Mouse (Mus musculus) hindbrain, postnatal 0 days (tissue): Measurements from ENCODE around the gene Fermt1. TPM values are rescaled to one million over a fixed set of nuclear protein-coding genes. Genes with fewer than 3 reads are reported as not detected.
A peak's percentile ranks its signal among the peaks of the same experiment; 100 is the strongest.

ENCODE experiments used
- ATAC-seq: fragments of 200-750 bp; cut with Nextera tagmentation; 2 replicates; pipeline ENCODE4 v1.8.0; 2017; ENCODE audit warnings: mild to moderate bottlenecking, moderate TSS enrichment, moderate library complexity
- DNase-seq: peaks from one replicate; pipeline ENCODE4 v3.0.0-alpha.2; 2015; ENCODE audit warnings: low spot score
- H3K27ac ChIP-seq: fragments of 300-500 bp; sonication (generic); 2 replicates; pipeline ENCODE4 v1.5.1; 2014; ENCODE audit warnings: mild to moderate bottlenecking
- H3K27me3 ChIP-seq: fragments of 300-500 bp; sonication (generic); 2 replicates; pipeline ENCODE4 v1.6.1; 2014; ENCODE audit warnings: low read length, mixed read lengths; ENCODE audit not compliant: insufficient read depth
- H3K36me3 ChIP-seq: fragments of 300-500 bp; sonication (generic); 2 replicates; pipeline ENCODE4 v1.6.1; 2014; ENCODE audit warnings: low read length, mixed read lengths; ENCODE audit not compliant: insufficient read depth
- H3K4me1 ChIP-seq: fragments of 300-500 bp; sonication (generic); 2 replicates; pipeline ENCODE4 v1.6.1; 2014; ENCODE audit warnings: antibody characterized with exemption, low read length, mixed read lengths; ENCODE audit not compliant: insufficient read depth
- H3K4me2 ChIP-seq: fragments of 300-500 bp; sonication (generic); 2 replicates; pipeline ENCODE4 v1.6.1; 2014; ENCODE audit warnings: low read depth, mild to moderate bottlenecking, low read length, moderate library complexity, mixed read lengths
- H3K4me3 ChIP-seq: fragments of 300-500 bp; sonication (generic); 2 replicates; pipeline ENCODE4 v1.5.1; 2014; ENCODE audit warnings: low read length
- H3K9ac ChIP-seq: fragments of 300-500 bp; sonication (generic); replicated peaks from 2 replicates; pipeline ENCODE4 v1.6.1; 2014; ENCODE audit warnings: mild to moderate bottlenecking, low read length, moderate library complexity, mixed read lengths
- H3K9me3 ChIP-seq: fragments of 300-500 bp; sonication (generic); 2 replicates; pipeline ENCODE4 v1.6.1; 2016; ENCODE audit warnings: low read length, mixed read lengths
- CTCF ChIP-seq: IDR thresholded peaks from 2 replicates; pipeline ENCODE4 v1.5.1; 2016; ENCODE audit warnings: antibody characterized with exemption, control low read depth, low read depth
- WGBS: fragments of 180-500 bp; shearing (Covaris S2); extraction: QIAGEN DNeasy Blood & Tissue Kit; methylation state at CpG from one replicate; pipeline ENCODE4 v1.1.7; 2014; 5-methylcytosine and 5-hydroxymethylcytosine counted together
- polyA plus RNA-seq: library from polyadenylated mRNA; unstranded; fragments of >200 nt; fragmentation: Nextera tagmentation; extraction: Ambion mirVana; gene quantifications from 2 replicates; pipeline ENCODE4 v1.2.1, GENCODE M21; 2015
- total RNA-seq: library from RNA; depleted of rRNA; stranded (reverse); fragments of >200 nt; gene quantifications from 2 replicates; pipeline ENCODE4 v1.2.3, GENCODE M21; 2014

Gene Fermt1
- total and polyA plus RNA-seq, 2 experiments from 2014 or later = 0.05 to 0.13 TPM

DNA sequence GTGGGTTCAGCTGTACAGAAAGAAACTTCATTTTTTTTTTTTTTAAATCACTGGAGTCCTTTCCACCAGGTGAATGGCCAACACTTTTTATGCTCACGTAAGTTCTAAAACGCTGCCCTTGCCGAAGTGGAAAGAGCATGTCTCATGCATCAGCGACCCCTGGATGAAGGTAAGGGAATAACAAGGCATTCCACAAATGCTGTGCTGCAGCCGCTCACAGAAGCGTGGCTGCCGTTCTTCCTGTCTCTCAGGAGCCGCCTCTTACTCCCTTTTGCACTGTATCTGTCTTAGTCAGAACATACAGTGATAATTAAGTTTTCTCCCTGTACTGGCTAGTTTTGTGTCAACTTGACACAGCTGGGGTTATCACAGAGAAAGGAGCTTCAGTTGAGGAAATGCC, 6.5 kb upstream of the Fermt1 start:
- H3K4me1 ChIP-seq = no peaks in the 10 kb centered on the region
- no peak overlapping the region for H3K27ac ChIP-seq
- no peaks in the 10 kb centered on the region for H3K9me3 ChIP-seq
- WGBS = 4% methylated on average over 8 of the region's 8 CpGs
- H3K4me3 ChIP-seq = no peak overlapping the region
- no peaks in the 10 kb centered on the region for H3K36me3 ChIP-seq
- H3K9ac ChIP-seq = no peak overlapping the region
- H3K27me3 ChIP-seq = 0 out of 2 replicates have a peak, but pooled peaks cover 2% of the 10 kb centered on the region
- DNase-seq (peak; percentile 74), ATAC-seq (0 out of 2 replicates have a peak, but pooled peaks have one; percentile 49)
- TF ChIP-seq CTCF = peak; percentile 85
- H3K4me2 ChIP-seq = no peak overlapping the region

DNA sequence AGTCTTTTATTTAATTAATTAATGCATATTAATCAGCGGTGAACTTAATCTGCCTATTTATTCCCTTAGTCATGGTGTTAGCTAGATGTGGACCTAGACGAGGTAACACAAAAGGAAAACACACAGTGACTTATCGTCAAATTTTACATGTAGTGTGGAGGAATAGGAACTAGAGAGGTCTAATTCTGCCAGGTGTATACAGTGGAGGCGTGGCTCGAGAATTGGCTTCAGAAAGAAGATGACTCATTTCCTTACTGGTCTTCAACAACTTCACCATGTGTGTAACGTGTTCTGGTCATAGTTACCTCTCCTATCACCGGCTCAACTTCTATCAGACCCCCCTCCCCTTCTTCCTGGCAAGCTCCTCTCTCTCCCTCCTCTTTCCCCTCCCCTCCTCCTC, 2.5 kb upstream of the Fermt1 start:
- peaks cover 31% of the 10 kb centered on the region; the same call in 1 of the 2 replicates for H3K27me3 ChIP-seq
- no peaks in the 10 kb centered on the region for H3K36me3 ChIP-seq
- H3K4me2 ChIP-seq = no peak overlapping the region
- DNase-seq (no peak), ATAC-seq (no peak)
- no peaks in the 10 kb centered on the region for H3K9me3 ChIP-seq
- H3K4me1 ChIP-seq = peaks cover 6% of the 10 kb centered on the region; the same call in 1 of the 2 replicates
- H3K9ac ChIP-seq = no peak overlapping the region
- no peak overlapping the region for H3K27ac ChIP-seq
- WGBS = 76% methylated on average over 7 of the region's 7 CpGs
- H3K4me3 ChIP-seq = no peak overlapping the region
- no peak for TF ChIP-seq CTCF

DNA sequence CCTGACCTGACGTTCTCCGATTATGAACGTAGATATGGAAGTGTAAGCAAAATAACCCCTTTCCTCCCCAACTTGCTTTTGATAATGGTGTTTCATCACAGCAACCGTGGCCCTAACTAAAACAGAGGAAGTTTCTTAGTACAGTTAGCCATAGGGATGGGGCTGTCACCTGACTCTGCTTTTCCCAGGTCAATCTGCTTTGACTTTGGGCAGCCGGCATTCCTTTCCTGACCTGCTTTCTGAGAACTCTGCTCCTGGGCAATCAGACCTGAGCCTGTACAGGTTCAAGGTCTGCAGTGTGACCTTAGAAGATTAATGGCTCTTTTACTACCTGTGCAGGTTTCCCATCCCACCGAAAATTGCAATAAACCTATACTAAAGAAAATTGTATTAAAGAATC, 1.3 kb upstream of the Fermt1 start:
- DNase-seq (no peak), ATAC-seq (no peak)
- H3K36me3 ChIP-seq = no peaks in the 10 kb centered on the region
- H3K9ac ChIP-seq = no peak overlapping the region
- no peak overlapping the region for H3K4me2 ChIP-seq
- no peak for TF ChIP-seq CTCF
- 87% methylated on average over 6 of the region's 6 CpGs for WGBS
- H3K9me3 ChIP-seq = no peaks in the 10 kb centered on the region
- H3K27me3 ChIP-seq = peaks cover 31% of the 10 kb centered on the region; the same call in 1 of the 2 replicates
- H3K27ac ChIP-seq = no peak overlapping the region
- peaks cover 6% of the 10 kb centered on the region; the same call in 1 of the 2 replicates for H3K4me1 ChIP-seq
- no peak overlapping the region for H3K4me3 ChIP-seq

DNA sequence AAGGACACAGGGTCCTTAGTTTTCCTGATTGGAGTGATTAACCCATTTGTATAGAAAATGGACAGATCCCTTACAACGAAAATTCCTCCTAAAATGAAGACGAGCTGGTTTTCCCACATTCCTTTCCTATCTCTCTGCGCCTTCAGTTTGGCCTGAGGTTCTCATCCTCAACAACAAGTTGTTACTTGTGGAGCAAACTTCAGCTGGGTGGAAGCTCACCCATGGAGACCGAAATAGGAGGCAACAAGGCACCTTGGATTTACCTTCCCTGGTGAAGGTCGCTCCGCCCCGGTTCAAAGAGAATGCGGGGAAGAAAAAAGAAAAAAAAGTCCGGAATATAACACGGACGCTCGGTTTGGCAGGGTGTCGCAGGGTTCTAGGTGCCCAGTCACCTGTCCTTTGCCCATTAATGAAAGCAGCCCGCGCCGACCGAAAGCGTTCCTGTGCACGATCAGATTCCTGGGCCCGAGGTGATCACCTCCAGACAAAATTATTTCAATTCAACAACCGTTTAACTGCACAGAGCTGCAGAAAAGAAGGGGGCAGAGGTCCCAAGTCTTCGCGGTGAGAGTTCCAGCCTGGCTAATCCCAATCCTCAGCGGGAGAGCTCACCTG, 888 bp downstream of the Fermt1 start:
- 7% methylated on average over 24 of the region's 24 CpGs for WGBS
- H3K36me3 ChIP-seq = no peaks in the 10 kb centered on the region
- H3K4me3 ChIP-seq = peak overlapping the region; percentile 40
- no peaks in the 10 kb centered on the region for H3K9me3 ChIP-seq
- H3K4me2 ChIP-seq = peak overlapping the region; percentile 70
- H3K4me1 ChIP-seq = peaks cover 6% of the 10 kb centered on the region; the same call in 1 of the 2 replicates
- no peak for TF ChIP-seq CTCF
- H3K9ac ChIP-seq = peak overlapping the region; percentile 30; the same call in 1 of the 2 replicates
- DNase-seq (no peak), ATAC-seq (no peak)
- peaks cover 31% of the 10 kb centered on the region; the same call in 1 of the 2 replicates for H3K27me3 ChIP-seq
- H3K27ac ChIP-seq = no peak overlapping the region

DNA sequence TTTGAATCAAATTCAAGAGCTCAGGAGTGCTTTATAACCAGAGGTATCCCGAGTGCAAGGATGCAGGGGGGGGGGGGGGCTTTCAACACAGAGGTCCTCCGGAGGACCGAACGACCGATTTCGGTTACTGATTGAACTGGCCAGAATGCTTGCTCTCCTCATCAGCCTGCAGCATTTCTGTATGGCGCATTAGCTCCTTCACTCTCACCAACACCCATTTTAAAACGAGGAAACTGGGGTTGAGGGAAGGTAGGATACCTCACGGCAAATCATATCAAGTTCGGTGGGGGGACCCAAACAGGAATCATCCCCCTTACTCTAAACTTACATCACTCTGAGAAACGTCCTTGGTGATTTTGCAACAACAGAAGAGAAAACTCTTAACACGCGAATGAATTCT, 1.7 kb downstream of the Fermt1 start:
- 40% methylated on average over 13 of the region's 13 CpGs for WGBS
- no peak for DNase-seq
- no peak for TF ChIP-seq CTCF
- Histone ChIP-seq H3K27me3 (peaks cover 31% of the 10 kb centered on the region; the same call in 1 of the 2 replicates), H3K4me2 (no peak overlapping the region), H3K9me3 (no peaks in the 10 kb centered on the region), H3K4me3 (no peak overlapping the region), H3K9ac (no peak overlapping the region), H3K36me3 (no peaks in the 10 kb centered on the region), H3K4me1 (peaks cover 6% of the 10 kb centered on the region; the same call in 1 of the 2 replicates), H3K27ac (no peak overlapping the region)
- no peak for ATAC-seq

DNA sequence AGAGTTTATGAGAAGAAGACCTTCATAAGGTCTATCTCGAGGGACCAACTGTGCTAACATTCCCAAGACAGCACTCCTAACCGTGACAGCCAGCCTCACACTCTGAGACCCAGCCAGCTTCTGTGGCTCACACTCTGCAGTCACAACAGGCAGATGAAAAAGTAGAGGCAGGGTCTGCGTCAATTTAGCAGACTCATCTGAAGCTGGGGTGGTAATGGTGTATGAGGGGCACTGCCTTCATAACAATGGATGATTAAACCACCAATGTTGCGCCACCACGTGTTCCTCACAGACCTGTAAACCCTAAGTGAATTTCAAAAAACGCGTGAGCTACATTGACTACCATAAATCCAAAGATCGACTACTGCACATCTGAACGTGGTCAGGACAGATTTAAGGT, 2.1 kb downstream of the Fermt1 start:
- Histone ChIP-seq H3K36me3 (no peaks in the 10 kb centered on the region), H3K27me3 (peaks cover 31% of the 10 kb centered on the region; the same call in 1 of the 2 replicates), H3K4me3 (no peak overlapping the region), H3K9ac (no peak overlapping the region), H3K9me3 (no peaks in the 10 kb centered on the region), H3K27ac (no peak overlapping the region), H3K4me1 (peaks cover 6% of the 10 kb centered on the region; the same call in 1 of the 2 replicates), H3K4me2 (no peak overlapping the region)
- TF ChIP-seq CTCF = no peak
- 49% methylated on average over 9 of the region's 9 CpGs for WGBS
- ATAC-seq (no peak), DNase-seq (no peak)

DNA sequence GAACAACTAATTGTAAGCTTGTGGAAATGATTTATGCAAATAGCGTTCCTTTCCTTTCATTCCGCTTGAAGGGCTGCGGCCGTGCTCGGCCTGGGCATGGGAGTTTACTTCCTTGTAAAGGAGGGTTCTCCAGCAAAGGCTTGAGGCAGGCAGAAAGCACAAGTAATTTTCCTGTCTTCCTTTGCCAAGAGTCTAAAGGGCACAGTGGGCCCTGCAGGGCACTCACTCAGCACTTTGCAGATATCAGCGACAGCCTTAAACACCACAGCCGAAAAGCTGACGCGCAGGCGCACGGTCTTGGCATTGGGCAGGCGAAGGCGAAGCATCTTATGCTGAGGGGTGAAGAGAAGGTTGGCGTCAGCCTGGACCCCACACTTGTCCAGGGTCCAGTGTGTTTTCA, 6.7 kb downstream of the Fermt1 start:
- no peak overlapping the region for H3K9ac ChIP-seq
- no peak for TF ChIP-seq CTCF
- no peaks in the 10 kb centered on the region for H3K36me3 ChIP-seq
- H3K4me3 ChIP-seq = no peak overlapping the region
- H3K4me2 ChIP-seq = no peak overlapping the region
- no peak for DNase-seq
- no peaks in the 10 kb centered on the region for H3K9me3 ChIP-seq
- H3K27ac ChIP-seq = no peak overlapping the region
- ATAC-seq = no peak
- WGBS = 71% methylated on average over 14 of the region's 14 CpGs
- no peaks in the 10 kb centered on the region for H3K4me1 ChIP-seq
- peaks cover 8% of the 10 kb centered on the region; the same call in 1 of the 2 replicates for H3K27me3 ChIP-seq
